Mouse (Mus musculus) gastrocnemius, postnatal 14 days (tissue): ENCODE data around the gene Lrrc41. TPM values are rescaled to one million over a fixed set of nuclear protein-coding genes. Genes with fewer than 3 reads are reported as not detected.

Source experiments
- DNase-seq: peaks from one replicate; pipeline ENCODE4 v3.0.0; 2021; ENCODE audit warnings: mixed read lengths
- intact Hi-C: fragments of 180-260 bp; cut with DNase I; formaldehyde crosslinking; loops from one replicate; pipeline ENCODE4 v1.15.1; 2025; ENCODE audit warnings: low total_unique reads
- long read RNA-seq, 2 experiments: library from polyadenylated mRNA; stranded (forward); transcript quantifications; one replicate each; pipeline ENCODE4 v2.0.0; 2021
- total RNA-seq, 2 experiments: library from RNA; stranded (reverse); gene quantifications; 2 replicates each; pipeline ENCODE4 v1.2.3; 2021

The Lrrc41 gene
- total RNA-seq: 10 to 100 TPM; 19.0 to 25.0 TPM
- long read RNA-seq, experiment 1, transcript Lrrc41-201 (10 exons, 3,065 nt): major isoform, 18 of 25 reads
- long read RNA-seq, experiment 1, partial matches to known transcripts: 7 of 25 reads
- long read RNA-seq, experiment 1, other reads (novel, unspliced or antisense): 0 of 25 reads
- long read RNA-seq, experiment 2, transcript Lrrc41-201 (10 exons, 3,065 nt): major isoform, 26 of 34 reads
- long read RNA-seq, experiment 2, partial matches to known transcripts: 5 of 34 reads
- long read RNA-seq, experiment 2, other reads (novel, unspliced or antisense): 3 of 34 reads

GRCm38 (mm10) chr4:116074861-116075620 is at the start of gene Lrrc41, which contains the start of gene Uqcrh:
TSS of gene Lrrc41 (plus strand) at chr4:116075269.
TSS of gene Uqcrh (minus strand) at chr4:116075071.
- intact Hi-C loops: no loop called here
- DNase-seq: peak; percentile 96

GRCm38 (mm10) chr4:116032906-116033305 is 42.2 kb upstream of the Lrrc41 start:
- intact Hi-C loops: no loop called here
- no peak for DNase-seq

GRCm38 (mm10) chr4:116033374-116033773 is 41.7 kb upstream of the Lrrc41 start:
- intact Hi-C loops: no loop called here
- no peak for DNase-seq

GRCm38 (mm10) chr4:116040466-116040865 is 34.6 kb upstream of the Lrrc41 start:
- DNase-seq: no peak
- intact Hi-C loops: no loop called here

- no peak for DNase-seq
- intact Hi-C loops: no loop called here
Measured at GRCm38 (mm10) chr4:116042186-116042585, 32.9 kb upstream of the Lrrc41 start.

GRCm38 (mm10) chr4:116046604-116047003 is 28.5 kb upstream of the Lrrc41 start:
- DNase-seq: no peak
- intact Hi-C loops: no loop called here

GRCm38 (mm10) chr4:116047681-116048080 is 27.4 kb upstream of the Lrrc41 start:
- intact Hi-C loops: no loop called here
- DNase-seq: no peak

GRCm38 (mm10) chr4:116048130-116048920 is 26.7 kb upstream of the Lrrc41 start:
- intact Hi-C loops: no loop called here
- peak; percentile 42 for DNase-seq

GRCm38 (mm10) chr4:116049211-116049610 is 25.9 kb upstream of the Lrrc41 start:
- intact Hi-C loops: no loop called here

GRCm38 (mm10) chr4:116052526-116053293 is 22.4 kb upstream of the Lrrc41 start:
- intact Hi-C loops: no loop called here
- no peak for DNase-seq

More at GRCm38 (mm10) chr4:116049211-116049610, 25.9 kb upstream of the Lrrc41 start:
- DNase-seq: no peak

- intact Hi-C loops: no loop called here
Measured at GRCm38 (mm10) chr4:116053399-116053961, 21.6 kb upstream of the Lrrc41 start, which contains the start of gene Nsun4. TSS of gene Nsun4 (minus strand) at chr4:116053876.

GRCm38 (mm10) chr4:116057559-116057958 is 17.5 kb upstream of the Lrrc41 start:
- no peak for DNase-seq
- intact Hi-C loops: no loop called here

More at GRCm38 (mm10) chr4:116053399-116053961, 21.6 kb upstream of the Lrrc41 start, which contains the start of gene Nsun4:
- peak; percentile 89 for DNase-seq

GRCm38 (mm10) chr4:116059012-116059726 is 15.9 kb upstream of the Lrrc41 start:
- intact Hi-C loops: no loop called here
- no peak for DNase-seq

GRCm38 (mm10) chr4:116063855-116064254 is 11.2 kb upstream of the Lrrc41 start:
- DNase-seq: no peak
- intact Hi-C loops: no loop called here

- DNase-seq: no peak
- intact Hi-C loops: no loop called here
Measured at GRCm38 (mm10) chr4:116070116-116070515, 5.0 kb upstream of the Lrrc41 start.

- intact Hi-C loops: no loop called here
- DNase-seq: no peak
Measured at GRCm38 (mm10) chr4:116073146-116073545, 1.9 kb upstream of the Lrrc41 start.

GRCm38 (mm10) chr4:116074145-116074675 is 859 bp upstream of the Lrrc41 start:
- intact Hi-C loops: no loop called here
- DNase-seq: no peak
